Mouse (Mus musculus) G1E (cell line): ENCODE results near the gene Sh3bgrl.

Source experiments
- CTCF ChIP-seq: IDR thresholded peaks from 2 replicates; pipeline ENCODE4 v1.5.1; 2012; ENCODE audit warnings: low read depth, low read length, inconsistent platforms, mixed read lengths
- GATA1 ChIP-seq: IDR thresholded peaks from 2 replicates; pipeline ENCODE4 v1.6.1; 2012; ENCODE audit warnings: borderline replicate concordance, low read length, inconsistent platforms, mixed read lengths
- POLR2AphosphoS5 ChIP-seq: IDR thresholded peaks from 2 replicates; pipeline ENCODE4 v1.6.1; 2012; ENCODE audit warnings: low read depth, low read length, inconsistent platforms; ENCODE audit not compliant: insufficient replicate concordance
- TAL1 ChIP-seq: conservative IDR thresholded peaks from 2 replicates; pipeline ENCODE4 v1.6.1; 2012; ENCODE audit warnings: low read depth, low read length, inconsistent platforms, mixed read lengths

- TF ChIP-seq CTCF (no peak), GATA1 (no peak), TAL1 (no peak), POLR2AphosphoS5 (no peak)
Measured at GRCm38 (mm10) chrX:109131834-109132233, 36.7 kb downstream of the Sh3bgrl start.
